Mouse (Mus musculus) kidney, adult 2 months (tissue): Measurements from ENCODE around the gene Pkp1.

Experiments used
- CTCF ChIP-seq: fragments of 200-500 bp; conservative IDR thresholded peaks from 2 replicates; pipeline ENCODE4 v1.5.1; 2011; ENCODE audit warnings: low read depth, mild to moderate bottlenecking, control low read depth, low read length, moderate library complexity, mixed read lengths; ENCODE audit not compliant: insufficient read depth, insufficient read length
- POLR2A ChIP-seq: fragments of 200-500 bp; IDR thresholded peaks from one replicate; pipeline ENCODE4 v1.6.1; 2011; ENCODE audit warnings: low read depth, low read length, control low read depth

DNA sequence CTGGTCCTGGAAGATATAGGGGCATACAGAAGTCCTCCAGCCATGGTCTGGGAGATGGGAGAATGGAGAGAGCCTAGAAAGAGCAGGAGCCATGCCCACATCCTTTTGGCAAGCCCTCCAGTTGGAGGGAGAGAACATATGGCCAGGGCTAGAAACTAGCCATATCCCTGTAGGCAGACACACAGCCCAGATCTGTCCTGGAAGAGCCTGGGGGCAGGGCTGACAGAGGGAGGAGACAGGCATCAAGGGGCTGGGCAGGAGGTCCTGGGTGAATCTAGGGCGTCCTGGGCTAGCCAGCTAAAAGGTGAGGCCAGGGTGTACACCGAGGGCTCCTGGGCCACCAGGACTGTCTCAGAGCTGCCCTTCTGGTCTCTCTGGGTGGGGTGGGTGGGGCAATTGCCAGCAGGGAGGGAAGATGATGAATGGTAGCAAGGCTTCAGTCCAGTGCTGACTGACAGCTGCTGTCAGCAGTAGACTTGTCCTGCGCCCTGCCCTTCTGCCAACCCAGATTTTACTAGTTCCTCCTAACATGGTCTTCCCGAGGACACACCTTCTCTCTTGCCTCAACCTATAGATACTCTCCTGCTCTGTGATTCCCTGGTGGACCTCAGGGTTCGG, 5.5 kb upstream of the Pkp1 start:
- TF ChIP-seq POLR2A (no peak), CTCF (no peak)
